Mouse (Mus musculus) CD4-positive, CD25-positive, alpha-beta regulatory T cell, adult 4 months (primary cell): ENCODE measurements around the gene Cd3e. TPM values are rescaled to one million over a fixed set of nuclear protein-coding genes. Genes with fewer than 3 reads are reported as not detected.
"Not testable (repeated sequence)": the region's sequence is repeated elsewhere in the genome, so short reads cannot be mapped to it uniquely, and the experiment has no call there.

Experiments used
- ATAC-seq: one replicate; pipeline ENCODE4 v1.8.0; 2017
- polyA plus RNA-seq, 2 experiments: library from polyadenylated mRNA; unstranded; fragments of 100-300 nt; shearing (Covaris generic); gene quantifications; one replicate each; pipeline ENCODE4 v1.2.1; 2017

Cd3e gene
- polyA plus RNA-seq, 2 experiments from 2014 or later, result 1,413 to 1,834 TPM

- ATAC-seq, result not testable (repeated sequence)
These were observed 41.7 kb downstream of the Cd3e start for GRCm38 (mm10) chr9:44967763-44968162.

GRCm38 (mm10) chr9:44966815-44967242, 42.6 kb downstream of the Cd3e start:
- ATAC-seq, result peak; percentile 63

- no peak for ATAC-seq
These were observed 43.5 kb downstream of the Cd3e start for GRCm38 (mm10) chr9:44965833-44966466.

GRCm38 (mm10) chr9:44965126-44965832, 44.1 kb downstream of the Cd3e start, which contains the start of gene Ube4a:
Ube4a (minus strand) TSS chr9:44965600.
- ATAC-seq, result peak; percentile 87

GRCm38 (mm10) chr9:44954432-44954831, 55.0 kb downstream of the Cd3e start:
- ATAC-seq, result peak; percentile 89

Other genes with a start within 250 kb of the Cd3e start
- 10 to 100 TPM; 68.0 to 77.9 TPM for gene Arcn1, start 241.8 kb downstream of the Cd3e start, polyA plus RNA-seq
- 10 to 100 TPM; 55.1 to 73.7 TPM for gene Ift46, start 241.7 kb downstream of the Cd3e start, polyA plus RNA-seq
- gene Tmem25, start 210.3 kb downstream of the Cd3e start, polyA plus RNA-seq, result not detected
- gene Ttc36, start 206.6 kb downstream of the Cd3e start, polyA plus RNA-seq, result not detected
- gene Kmt2a, start 128.3 kb downstream of the Cd3e start, polyA plus RNA-seq, result 10 to 100 TPM; 34.7 to 41.1 TPM
- gene Atp5l, start 88.9 kb downstream of the Cd3e start, polyA plus RNA-seq, result 100 to 1,000 TPM; 416 to 524 TPM
- gene Ube4a, start 44.0 kb downstream of the Cd3e start, polyA plus RNA-seq, result 10 to 100 TPM; 26.6 to 40.4 TPM
- 1,000 to 10,000 TPM; 1,425 to 1,626 TPM for gene Cd3g, start 29.2 kb downstream of the Cd3e start, polyA plus RNA-seq
- 100 to 1,000 TPM; 544 to 973 TPM for gene Cd3d, start 27.8 kb downstream of the Cd3e start, polyA plus RNA-seq
- under 1 TPM; 0.16 to 0.24 TPM for gene Mpzl2, start 30.2 kb upstream of the Cd3e start, polyA plus RNA-seq
- gene Mpzl3, start 45.6 kb upstream of the Cd3e start, polyA plus RNA-seq, result 10 to 100 TPM in 1 of 2 experiments, 1 to 10 TPM in 1; 7.5 to 10.8 TPM
- gene Jaml, start 69.6 kb upstream of the Cd3e start, polyA plus RNA-seq, result 1 to 10 TPM; 3.8 to 5.3 TPM
- under 1 TPM; 0.30 to 0.39 TPM for gene Scn2b, start 108.2 kb upstream of the Cd3e start, polyA plus RNA-seq
- under 1 TPM in 1 of 2 experiments, not detected in 1; 0.07 TPM for gene Scn4b, start 128.8 kb upstream of the Cd3e start, polyA plus RNA-seq
- 1 to 10 TPM; 2.5 to 3.2 TPM for gene BC049352, start 172.4 kb upstream of the Cd3e start, polyA plus RNA-seq
- not detected for gene Tmprss4, start 194.5 kb upstream of the Cd3e start, polyA plus RNA-seq